Mouse (Mus musculus) kidney, adult 18-20 months (tissue): ENCODE measurements around the gene Svbp.

ENCODE experiments used
- DNase-seq: peaks from one replicate; pipeline ENCODE4 v3.0.0; 2021

The Svbp gene

GRCm38 (mm10) chr4:119194909-119195581 lies at the start of gene Svbp:
Gene Svbp (plus strand): TSS chr4:119195306.
- peak; percentile 88 for DNase-seq

GRCm38 (mm10) chr4:119146816-119147215 lies 48.3 kb upstream of the Svbp start:
- no peak for DNase-seq

GRCm38 (mm10) chr4:119147347-119147746 lies 47.8 kb upstream of the Svbp start:
- no peak for DNase-seq

- no peak for DNase-seq
These were observed 46.4 kb upstream of the Svbp start for GRCm38 (mm10) chr4:119148741-119149140.

GRCm38 (mm10) chr4:119157186-119157585 lies 37.9 kb upstream of the Svbp start:
- DNase-seq, result peak; percentile 74

GRCm38 (mm10) chr4:119157891-119158290 lies 37.2 kb upstream of the Svbp start:
- no peak for DNase-seq

- no peak for DNase-seq
These were observed 33.7 kb upstream of the Svbp start for GRCm38 (mm10) chr4:119161358-119161757.

- DNase-seq, result no peak
These were observed 32.1 kb upstream of the Svbp start for GRCm38 (mm10) chr4:119162990-119163389.

GRCm38 (mm10) chr4:119165916-119166315 lies 29.2 kb upstream of the Svbp start:
- DNase-seq, result no peak

GRCm38 (mm10) chr4:119167068-119167467 lies 28.0 kb upstream of the Svbp start:
- no peak for DNase-seq

- DNase-seq, result peak; percentile 85
These were observed 27.4 kb upstream of the Svbp start for GRCm38 (mm10) chr4:119167663-119168062.

GRCm38 (mm10) chr4:119172919-119173650 lies 22.0 kb upstream of the Svbp start:
- no peak for DNase-seq

GRCm38 (mm10) chr4:119173851-119174453 lies 21.2 kb upstream of the Svbp start, which contains the start of gene Zfp691:
Gene Zfp691 (minus strand): TSS chr4:119174195.
- DNase-seq, result peak; percentile 94

- no peak for DNase-seq
These were observed 17.4 kb upstream of the Svbp start for GRCm38 (mm10) chr4:119177702-119178101.

- no peak for DNase-seq
These were observed 16.8 kb upstream of the Svbp start for GRCm38 (mm10) chr4:119178331-119178730.

- DNase-seq, result no peak
These were observed 14.9 kb upstream of the Svbp start for GRCm38 (mm10) chr4:119180133-119180707.

GRCm38 (mm10) chr4:119181456-119181855 lies 13.7 kb upstream of the Svbp start:
- DNase-seq, result no peak

GRCm38 (mm10) chr4:119183525-119183924 lies 11.6 kb upstream of the Svbp start:
- no peak for DNase-seq

GRCm38 (mm10) chr4:119185771-119186170 lies 9.3 kb upstream of the Svbp start:
- DNase-seq, result no peak

- DNase-seq, result no peak
These were observed 6.9 kb upstream of the Svbp start for GRCm38 (mm10) chr4:119188060-119188785.

GRCm38 (mm10) chr4:119189392-119189791 lies 5.7 kb upstream of the Svbp start:
- DNase-seq, result no peak

GRCm38 (mm10) chr4:119189864-119190263 lies 5.2 kb upstream of the Svbp start, which contains the start of gene Ermap:
Gene Ermap (minus strand): TSS chr4:119190011.
- DNase-seq, result no peak

- DNase-seq, result no peak
These were observed 4.5 kb upstream of the Svbp start for GRCm38 (mm10) chr4:119190618-119191017.
